Mouse (Mus musculus) embryonic facial prominence, embryonic 11.5 days (tissue): ENCODE results near the gene Ccdc114. TPM values are rescaled to one million over a fixed set of nuclear protein-coding genes. Genes with fewer than 3 reads are reported as not detected.

Source experiments
- ATAC-seq: fragments of 200-750 bp; cut with Nextera tagmentation; replicated peaks from 2 replicates; pipeline ENCODE4 v1.8.0; 2017; ENCODE audit warnings: low read depth; ENCODE audit not compliant: insufficient number of reproducible peaks, low FRiP score, low TSS enrichment
- DNase-seq: peaks from one replicate; pipeline ENCODE4 v3.0.0-alpha.2; 2015; ENCODE audit warnings: low spot score
- H3K27ac ChIP-seq: fragments of 300-500 bp; sonication (generic); replicated peaks from 2 replicates; pipeline ENCODE4 v1.5.1; 2014; ENCODE audit warnings: mild to moderate bottlenecking, low read depth, low read length, control low read depth
- H3K27me3 ChIP-seq: fragments of 300-500 bp; sonication (generic); 2 replicates; pipeline ENCODE4 v1.6.1; 2014; ENCODE audit warnings: mild to moderate bottlenecking, low read length, moderate library complexity, mixed read lengths; ENCODE audit not compliant: control insufficient read depth, insufficient read depth
- H3K36me3 ChIP-seq: fragments of 300-500 bp; sonication (generic); replicated peaks from 2 replicates; pipeline ENCODE4 v1.6.1; 2014; ENCODE audit warnings: low read depth, mild to moderate bottlenecking, low read length, moderate library complexity, mixed read lengths; ENCODE audit not compliant: control insufficient read depth, insufficient read depth
- H3K4me1 ChIP-seq: fragments of 300-500 bp; sonication (generic); 2 replicates; pipeline ENCODE4 v1.6.1; 2014; ENCODE audit warnings: low read length, mixed read lengths; ENCODE audit not compliant: control insufficient read depth, insufficient read depth
- H3K4me2 ChIP-seq: fragments of 300-500 bp; sonication (generic); 2 replicates; pipeline ENCODE4 v1.6.1; 2014; ENCODE audit warnings: low read depth, mild to moderate bottlenecking, control low read depth, low read length, moderate library complexity
- H3K4me3 ChIP-seq: fragments of 300-500 bp; sonication (generic); 2 replicates; pipeline ENCODE4 v1.5.1; 2014; ENCODE audit warnings: low read depth, low read length, control low read depth
- H3K9ac ChIP-seq: fragments of 300-500 bp; sonication (generic); replicated peaks from 2 replicates; pipeline ENCODE4 v1.6.1; 2014; ENCODE audit warnings: mild to moderate bottlenecking, control low read depth, low read length
- H3K9me3 ChIP-seq: fragments of 300-500 bp; sonication (generic); replicated peaks from 2 replicates; pipeline ENCODE4 v1.6.1; 2016; ENCODE audit warnings: mild to moderate bottlenecking, low read length, inconsistent platforms, mixed read lengths; ENCODE audit not compliant: control insufficient read depth
- WGBS: fragments of 180-500 bp; shearing (Covaris S2); extraction: QIAGEN DNeasy Blood & Tissue Kit; methylation state at CpG from one replicate; pipeline ENCODE4 v1.1.7; 2014; 5-methylcytosine and 5-hydroxymethylcytosine counted together
- polyA plus RNA-seq: library from polyadenylated mRNA; unstranded; fragments of >200 nt; fragmentation: Nextera tagmentation; extraction: Ambion mirVana; gene quantifications from 2 replicates; pipeline ENCODE4 v1.2.1, GENCODE M21; 2014

The Ccdc114 gene
- polyA plus RNA-seq, 1 experiment from 2014 or later: 2.4 TPM

DNA sequence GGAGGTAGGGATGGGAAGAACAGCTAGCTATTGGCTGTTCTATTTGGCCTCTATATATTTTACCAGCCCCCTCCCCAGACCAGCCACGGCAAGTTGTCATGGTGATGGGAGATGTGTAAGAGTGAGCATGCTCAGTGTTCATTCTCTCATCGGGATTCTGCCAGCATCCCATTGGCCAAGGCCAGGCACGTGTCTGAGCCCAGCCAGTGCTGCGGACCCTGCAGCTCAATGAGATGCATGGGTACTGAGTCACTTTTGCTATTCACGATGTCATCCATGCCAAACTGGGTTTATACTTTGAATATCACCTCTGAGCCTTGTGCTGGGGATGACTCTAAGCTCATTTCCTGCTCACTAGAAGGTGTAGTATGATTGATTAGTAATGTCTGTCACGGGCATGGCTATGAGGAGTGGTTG, 49.4 kb downstream of the Ccdc114 start:
- Histone ChIP-seq H3K27me3 (no peaks in the 10 kb centered on the region), H3K36me3 (no peaks in the 10 kb centered on the region), H3K4me2 (no peak overlapping the region), H3K27ac (no peak overlapping the region), H3K9me3 (no peaks in the 10 kb centered on the region), H3K4me1 (no peaks in the 10 kb centered on the region), H3K9ac (no peak overlapping the region), H3K4me3 (no peak overlapping the region)
- DNase-seq (no peak), ATAC-seq (no peak)
- WGBS: 77% methylated on average over 6 of the region's 6 CpGs

DNA sequence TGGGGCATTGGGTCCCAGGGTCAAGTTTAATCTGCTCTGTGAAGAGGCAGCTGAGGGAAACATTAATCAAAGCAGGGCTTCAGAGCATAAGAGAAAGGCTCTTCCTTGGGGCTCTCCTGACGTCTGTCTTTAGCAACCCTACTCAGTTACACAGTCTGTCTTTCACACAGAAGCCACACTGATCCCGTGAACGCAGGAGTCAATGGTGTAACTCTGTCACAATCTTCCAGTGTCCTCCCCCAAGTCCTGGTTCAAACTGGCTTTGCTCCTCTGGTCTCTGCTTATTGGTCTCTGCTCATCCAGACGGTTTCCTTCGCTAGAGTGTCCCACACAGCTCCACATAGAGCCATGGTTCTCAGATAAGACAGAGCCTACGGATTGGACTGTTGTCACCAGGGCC, 50.2 kb downstream of the Ccdc114 start:
- WGBS: 70% methylated on average over 6 of the region's 6 CpGs
- no peak overlapping the region for H3K4me3 ChIP-seq
- no peaks in the 10 kb centered on the region for H3K9me3 ChIP-seq
- H3K4me1 ChIP-seq: no peaks in the 10 kb centered on the region
- no peak for ATAC-seq
- H3K27me3 ChIP-seq: no peaks in the 10 kb centered on the region
- no peak for DNase-seq
- H3K27ac ChIP-seq: no peak overlapping the region
- H3K36me3 ChIP-seq: no peaks in the 10 kb centered on the region
- H3K9ac ChIP-seq: no peak overlapping the region
- H3K4me2 ChIP-seq: no peak overlapping the region

DNA sequence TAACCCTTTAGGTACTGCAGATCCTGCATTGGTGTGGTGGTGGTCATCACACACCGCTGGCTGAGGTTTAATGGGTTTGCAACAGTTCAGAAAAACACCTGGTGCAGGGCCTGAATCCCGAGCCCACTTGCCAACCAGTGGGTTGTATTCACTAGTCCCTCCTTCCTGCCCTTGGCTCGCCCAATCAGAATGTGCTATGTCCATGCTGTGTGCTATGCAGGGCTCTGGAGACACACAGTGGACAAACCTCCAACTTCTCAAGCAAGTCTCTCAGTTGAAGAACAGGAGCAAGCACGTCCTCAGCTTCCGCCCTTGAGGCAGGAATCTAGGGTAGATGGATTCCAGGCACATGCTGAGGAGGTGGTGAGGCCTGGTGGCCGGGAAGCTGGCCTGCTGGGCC, 50.6 kb downstream of the Ccdc114 start:
- 73% methylated on average over 6 of the region's 6 CpGs for WGBS
- ATAC-seq: no peak

DNA sequence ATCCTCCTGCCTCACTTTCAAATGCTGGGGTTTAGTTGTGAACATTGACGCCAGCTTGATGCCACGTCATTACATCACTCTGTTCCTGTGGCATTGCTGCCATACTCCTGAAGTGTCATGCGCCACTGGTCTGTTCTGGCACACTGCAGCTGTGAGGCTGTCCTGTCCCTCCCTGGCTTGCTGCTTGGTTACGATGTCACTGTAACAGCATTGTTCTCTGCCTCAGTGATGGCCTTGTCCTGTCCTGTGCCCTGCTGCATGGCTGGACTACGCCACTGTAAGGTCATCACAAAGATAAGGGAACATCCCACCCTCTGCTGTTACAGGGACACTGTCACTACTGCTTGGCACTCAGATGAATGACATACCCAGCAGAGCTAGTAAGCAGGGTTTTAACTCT, 57.7 kb downstream of the Ccdc114 start:
- 79% methylated on average over 5 of the region's 5 CpGs for WGBS
- no peak overlapping the region for H3K27ac ChIP-seq
- no peaks in the 10 kb centered on the region for H3K9me3 ChIP-seq
- no peak overlapping the region for H3K4me2 ChIP-seq
- DNase-seq (no peak), ATAC-seq (no peak)
- no peak overlapping the region for H3K9ac ChIP-seq
- no peaks in the 10 kb centered on the region for H3K36me3 ChIP-seq
- no peaks in the 10 kb centered on the region for H3K4me1 ChIP-seq
- no peaks in the 10 kb centered on the region for H3K27me3 ChIP-seq
- H3K4me3 ChIP-seq: no peak overlapping the region

More for the DNA sequence above, 50.6 kb downstream of the Ccdc114 start:
- no peaks in the 10 kb centered on the region for H3K4me1 ChIP-seq
- H3K9me3 ChIP-seq: no peaks in the 10 kb centered on the region
- H3K27ac ChIP-seq: no peak overlapping the region
- H3K27me3 ChIP-seq: no peaks in the 10 kb centered on the region
- H3K9ac ChIP-seq: no peak overlapping the region
- H3K36me3 ChIP-seq: no peaks in the 10 kb centered on the region
- no peak overlapping the region for H3K4me2 ChIP-seq
- no peak overlapping the region for H3K4me3 ChIP-seq
- DNase-seq: no peak

DNA sequence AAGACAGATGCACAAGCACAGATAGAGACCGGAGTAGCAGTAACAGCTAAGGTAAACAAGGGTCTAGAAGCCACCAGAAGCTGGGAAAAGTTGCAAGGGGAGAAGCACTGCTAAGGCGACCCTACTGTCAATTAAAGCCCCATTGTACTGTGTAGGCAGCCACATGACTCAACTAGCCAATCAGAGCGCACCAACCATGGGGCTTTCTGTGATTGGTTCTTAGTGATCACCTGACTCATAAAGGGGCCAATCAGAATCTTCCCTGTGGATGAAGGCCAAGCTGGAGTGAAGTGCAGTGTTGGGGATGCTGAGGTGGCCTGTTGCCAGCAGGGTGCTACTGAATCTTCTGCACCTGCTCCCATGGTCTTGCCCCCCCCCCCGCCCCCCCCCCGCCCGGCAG, 63.0 kb downstream of the Ccdc114 start:
- Histone ChIP-seq H3K9me3 (no peaks in the 10 kb centered on the region), H3K27me3 (no peaks in the 10 kb centered on the region), H3K36me3 (no peaks in the 10 kb centered on the region), H3K4me1 (no peaks in the 10 kb centered on the region), H3K9ac (no peak overlapping the region), H3K4me3 (no peak overlapping the region), H3K4me2 (no peak overlapping the region), H3K27ac (no peak overlapping the region)
- 77% methylated on average over 6 of the region's 6 CpGs for WGBS
- ATAC-seq (no peak), DNase-seq (no peak)

DNA sequence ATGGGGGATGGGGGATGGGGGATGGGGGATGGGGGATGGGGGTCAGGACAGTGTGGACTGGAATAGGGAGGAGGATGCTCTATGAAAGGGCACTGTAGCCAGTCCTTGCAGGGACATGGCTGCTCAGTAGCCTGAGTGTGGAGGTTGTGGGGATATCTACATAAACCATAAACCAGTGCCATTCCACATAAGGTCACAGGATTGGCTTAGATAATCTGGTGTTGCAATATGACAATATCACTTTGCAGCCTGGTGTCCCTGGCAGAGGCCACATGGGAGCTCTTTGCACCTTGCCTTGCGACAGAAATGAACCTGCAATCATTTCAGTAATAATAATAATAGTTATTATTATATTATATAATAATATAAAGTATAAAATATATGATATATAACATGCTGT, 64.5 kb downstream of the Ccdc114 start:
- no peaks in the 10 kb centered on the region for H3K27me3 ChIP-seq
- H3K4me1 ChIP-seq: no peaks in the 10 kb centered on the region
- no peak overlapping the region for H3K27ac ChIP-seq
- no peak overlapping the region for H3K4me2 ChIP-seq
- H3K36me3 ChIP-seq: no peaks in the 10 kb centered on the region
- no peak for ATAC-seq
- H3K4me3 ChIP-seq: no peak overlapping the region
- no peak overlapping the region for H3K9ac ChIP-seq
- no peaks in the 10 kb centered on the region for H3K9me3 ChIP-seq
- 88% methylated on average over 1 of the region's 1 CpGs for WGBS
- DNase-seq: no peak

DNA sequence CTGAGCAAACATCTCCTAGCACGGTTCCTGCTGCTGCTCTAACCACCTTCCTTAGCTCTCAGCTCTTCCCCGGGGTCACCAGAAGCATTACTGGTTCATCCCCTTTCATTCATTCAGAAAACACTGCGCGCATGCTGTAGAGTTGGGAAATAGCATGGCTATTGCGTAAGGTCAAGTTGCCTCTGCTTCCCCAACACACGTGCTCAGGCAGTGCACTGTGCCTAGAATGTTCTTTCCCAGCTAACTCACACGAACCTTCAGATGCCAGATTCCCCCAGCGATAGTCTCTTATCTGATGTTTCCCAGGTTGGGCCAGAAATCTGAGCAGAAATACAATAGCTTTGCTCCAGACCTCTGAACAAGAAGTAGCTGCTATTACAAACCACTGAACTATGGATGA, 68.6 kb downstream of the Ccdc114 start:
- no peak overlapping the region for H3K4me2 ChIP-seq
- no peaks in the 10 kb centered on the region for H3K27me3 ChIP-seq
- no peak for ATAC-seq
- H3K36me3 ChIP-seq: no peaks in the 10 kb centered on the region
- H3K4me3 ChIP-seq: no peak overlapping the region
- 86% methylated on average over 8 of the region's 8 CpGs for WGBS
- H3K9me3 ChIP-seq: no peaks in the 10 kb centered on the region
- no peak overlapping the region for H3K27ac ChIP-seq
- DNase-seq: no peak
- H3K9ac ChIP-seq: no peak overlapping the region
- H3K4me1 ChIP-seq: no peaks in the 10 kb centered on the region
